Mouse (Mus musculus) lung, adult 2 months (tissue): ENCODE results near the gene Esrrb.

ENCODE experiments used
- CTCF ChIP-seq: fragments of 200-500 bp; IDR thresholded peaks from 2 replicates; pipeline ENCODE4 v1.5.1; 2011; ENCODE audit warnings: mild to moderate bottlenecking, low read length, control low read depth; ENCODE audit not compliant: insufficient read depth
- POLR2A ChIP-seq: fragments of 200-500 bp; IDR thresholded peaks from 2 replicates; pipeline ENCODE4 v1.6.1; 2011; ENCODE audit warnings: low read depth, mild to moderate bottlenecking, control low read depth, low read length, borderline replicate concordance; ENCODE audit errors: extremely low read depth

GRCm38 (mm10) chr12:86518746-86519145, 157.8 kb downstream of the Esrrb start:
- TF ChIP-seq POLR2A, result no peak
- no peak for TF ChIP-seq CTCF
